Mouse (Mus musculus): Measurements from ENCODE around the gene Arid1b. TPM values are rescaled to one million over a fixed set of nuclear protein-coding genes. Genes with fewer than 3 reads are reported as not detected.

Arid1b gene
- polyA plus RNA-seq, 1 experiment from 2014 or later, result 8.7 TPM

GRCm38 (mm10) chr17:5265615-5266014 is 271.5 kb downstream of the Arid1b start:
- peaks cover 4 to 6% of the 10 kb centered on the region in 2 experiments; a peak in 3 of 4 replicates for H3K4me1 ChIP-seq (ENCODE audit: control insufficient read depth in 2 of 2, insufficient read depth in 2 of 2, low read length in 2 of 2)
- no peak overlapping the region for H3K4me2 ChIP-seq (ENCODE audit: low read length)
- ATAC-seq (ENCODE audit: insufficient number of reproducible peaks, insufficient read depth, low FRiP score, low read depth), result no peak
- H3K4me3 ChIP-seq (ENCODE audit: control insufficient read depth in 1 of 2, insufficient read depth in 1 of 2, low read depth in 1 of 2, low read length in 2 of 2), result no peak overlapping the region
- H3K9me3 ChIP-seq (ENCODE audit: control insufficient read depth, low read length), result no peaks in the 10 kb centered on the region
- 87% methylated on average over 6 of the region's 6 CpGs for WGBS
- no peaks in the 10 kb centered on the region for H3K27me3 ChIP-seq (ENCODE audit: control insufficient read depth, insufficient read depth, low read length)
- no peak overlapping the region for H3K9ac ChIP-seq (ENCODE audit: low read length)
- H3K27ac ChIP-seq (replicated peaks in 1 of 2; ENCODE audit: control insufficient read depth in 1 of 2, insufficient read depth in 1 of 2, low read depth in 2 of 2, low read length in 2 of 2), result no peak overlapping the region
- peaks cover 17% of the 10 kb centered on the region for H3K36me3 ChIP-seq (ENCODE audit: control insufficient read depth, insufficient read depth, low read length)

- WGBS, result 92% methylated on average over 6 of the region's 6 CpGs
- H3K27ac ChIP-seq (replicated peaks in 1 of 2; ENCODE audit: control insufficient read depth in 1 of 2, insufficient read depth in 1 of 2, low read depth in 2 of 2, low read length in 2 of 2), result no peak overlapping the region
Measured at GRCm38 (mm10) chr17:5267747-5268146, 273.6 kb downstream of the Arid1b start.

GRCm38 (mm10) chr17:5269302-5269701 is 275.2 kb downstream of the Arid1b start:
- peaks cover 14% of the 10 kb centered on the region for H3K36me3 ChIP-seq (ENCODE audit: control insufficient read depth, insufficient read depth, low read length)
- WGBS, result 91% methylated on average over 10 of the region's 10 CpGs
- no peak overlapping the region for H3K9ac ChIP-seq (ENCODE audit: low read length)
- no peaks in the 10 kb centered on the region for H3K4me1 ChIP-seq (ENCODE audit: control insufficient read depth in 2 of 2, insufficient read depth in 2 of 2, low read length in 2 of 2)
- no peaks in the 10 kb centered on the region for H3K9me3 ChIP-seq (ENCODE audit: control insufficient read depth, low read length)
- no peak overlapping the region for H3K4me3 ChIP-seq (ENCODE audit: control insufficient read depth in 1 of 2, insufficient read depth in 1 of 2, low read depth in 1 of 2, low read length in 2 of 2)
- no peak overlapping the region for H3K27ac ChIP-seq (replicated peaks in 1 of 2; ENCODE audit: control insufficient read depth in 1 of 2, insufficient read depth in 1 of 2, low read depth in 2 of 2, low read length in 2 of 2)
- no peak overlapping the region for H3K4me2 ChIP-seq (ENCODE audit: low read length)
- ATAC-seq (ENCODE audit: insufficient number of reproducible peaks, insufficient read depth, low FRiP score, low read depth), result no peak
- H3K27me3 ChIP-seq (ENCODE audit: control insufficient read depth, insufficient read depth, low read length), result no peaks in the 10 kb centered on the region

More at GRCm38 (mm10) chr17:5267747-5268146, 273.6 kb downstream of the Arid1b start:
- no peaks in the 10 kb centered on the region for H3K9me3 ChIP-seq (ENCODE audit: control insufficient read depth, low read length)
- H3K9ac ChIP-seq (ENCODE audit: low read length), result no peak overlapping the region
- H3K4me3 ChIP-seq (ENCODE audit: control insufficient read depth in 1 of 2, insufficient read depth in 1 of 2, low read depth in 1 of 2, low read length in 2 of 2), result no peak overlapping the region
- no peaks in the 10 kb centered on the region for H3K4me1 ChIP-seq (ENCODE audit: control insufficient read depth in 2 of 2, insufficient read depth in 2 of 2, low read length in 2 of 2)
- H3K36me3 ChIP-seq (ENCODE audit: control insufficient read depth, insufficient read depth, low read length), result peaks cover 20% of the 10 kb centered on the region
- H3K4me2 ChIP-seq (ENCODE audit: low read length), result no peak overlapping the region
- no peak for ATAC-seq (ENCODE audit: insufficient number of reproducible peaks, insufficient read depth, low FRiP score, low read depth)
- no peaks in the 10 kb centered on the region for H3K27me3 ChIP-seq (ENCODE audit: control insufficient read depth, insufficient read depth, low read length)

GRCm38 (mm10) chr17:5269774-5270173 is 275.6 kb downstream of the Arid1b start:
- H3K4me1 ChIP-seq (ENCODE audit: control insufficient read depth in 2 of 2, insufficient read depth in 2 of 2, low read length in 2 of 2), result no peaks in the 10 kb centered on the region
- H3K9ac ChIP-seq (ENCODE audit: low read length), result no peak overlapping the region
- H3K36me3 ChIP-seq (ENCODE audit: control insufficient read depth, insufficient read depth, low read length), result peaks cover 12% of the 10 kb centered on the region
- WGBS, result 89% methylated on average over 16 of the region's 16 CpGs
- no peaks in the 10 kb centered on the region for H3K9me3 ChIP-seq (ENCODE audit: control insufficient read depth, low read length)
- no peak overlapping the region for H3K4me3 ChIP-seq (ENCODE audit: control insufficient read depth in 1 of 2, insufficient read depth in 1 of 2, low read depth in 1 of 2, low read length in 2 of 2)
- H3K27ac ChIP-seq (replicated peaks in 1 of 2; ENCODE audit: control insufficient read depth in 1 of 2, insufficient read depth in 1 of 2, low read depth in 2 of 2, low read length in 2 of 2), result no peak overlapping the region
- no peaks in the 10 kb centered on the region for H3K27me3 ChIP-seq (ENCODE audit: control insufficient read depth, insufficient read depth, low read length)
- H3K4me2 ChIP-seq (ENCODE audit: low read length), result no peak overlapping the region
- ATAC-seq (ENCODE audit: insufficient number of reproducible peaks, insufficient read depth, low FRiP score, low read depth), result no peak

DNA sequence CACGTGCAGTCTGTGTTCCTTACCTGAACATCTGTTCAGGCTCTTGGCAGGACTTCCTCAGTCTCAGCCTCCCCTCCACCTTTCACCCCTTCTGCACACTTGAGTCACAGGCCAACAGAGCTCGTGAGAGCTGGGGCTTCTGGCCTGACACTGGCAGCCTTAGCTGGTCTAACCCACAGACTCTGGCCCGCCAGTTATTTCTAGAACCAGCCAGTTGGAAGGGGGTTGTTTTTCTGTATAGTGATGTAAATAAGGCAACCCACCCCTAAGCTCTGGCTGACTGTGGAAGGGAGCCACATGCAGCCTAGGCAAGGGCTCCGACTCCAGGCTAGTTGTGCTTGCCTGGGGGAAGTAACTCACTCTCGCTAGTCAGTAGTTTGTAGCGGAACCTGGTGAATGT is 276.7 kb downstream of the Arid1b start:
- H3K9ac ChIP-seq (ENCODE audit: low read length), result no peak overlapping the region
- H3K4me2 ChIP-seq (ENCODE audit: low read length), result no peak overlapping the region
- no peak for ATAC-seq (ENCODE audit: insufficient number of reproducible peaks, insufficient read depth, low FRiP score, low read depth)
- no peaks in the 10 kb centered on the region for H3K9me3 ChIP-seq (ENCODE audit: control insufficient read depth, low read length)
- no peaks in the 10 kb centered on the region for H3K4me1 ChIP-seq (ENCODE audit: control insufficient read depth in 2 of 2, insufficient read depth in 2 of 2, low read length in 2 of 2)
- no peak overlapping the region for H3K4me3 ChIP-seq (ENCODE audit: control insufficient read depth in 1 of 2, insufficient read depth in 1 of 2, low read depth in 1 of 2, low read length in 2 of 2)
- H3K27me3 ChIP-seq (ENCODE audit: control insufficient read depth, insufficient read depth, low read length), result no peaks in the 10 kb centered on the region
- peaks cover 10% of the 10 kb centered on the region for H3K36me3 ChIP-seq (ENCODE audit: control insufficient read depth, insufficient read depth, low read length)
- no peak overlapping the region for H3K27ac ChIP-seq (replicated peaks in 1 of 2; ENCODE audit: control insufficient read depth in 1 of 2, insufficient read depth in 1 of 2, low read depth in 2 of 2, low read length in 2 of 2)
- 75% methylated on average over 6 of the region's 6 CpGs for WGBS

- no peak overlapping the region for H3K4me2 ChIP-seq (ENCODE audit: low read length)
- no peak overlapping the region for H3K4me3 ChIP-seq (ENCODE audit: control insufficient read depth in 1 of 2, insufficient read depth in 1 of 2, low read depth in 1 of 2, low read length in 2 of 2)
- H3K36me3 ChIP-seq (ENCODE audit: control insufficient read depth, insufficient read depth, low read length), result peaks cover 7% of the 10 kb centered on the region; the same call in 1 of the 2 replicates
- no peak for ATAC-seq (ENCODE audit: insufficient number of reproducible peaks, insufficient read depth, low FRiP score, low read depth)
- H3K27ac ChIP-seq (replicated peaks in 1 of 2; ENCODE audit: control insufficient read depth in 1 of 2, insufficient read depth in 1 of 2, low read depth in 2 of 2, low read length in 2 of 2), result no peak overlapping the region
- H3K9me3 ChIP-seq (ENCODE audit: control insufficient read depth, low read length), result no peaks in the 10 kb centered on the region
- no peak overlapping the region for H3K9ac ChIP-seq (ENCODE audit: low read length)
- no peaks in the 10 kb centered on the region for H3K27me3 ChIP-seq (ENCODE audit: control insufficient read depth, insufficient read depth, low read length)
- peaks cover 10 to 15% of the 10 kb centered on the region in 2 experiments for H3K4me1 ChIP-seq (ENCODE audit: control insufficient read depth in 2 of 2, insufficient read depth in 2 of 2, low read length in 2 of 2)
- WGBS, result 88% methylated on average over 3 of the region's 3 CpGs
Measured at GRCm38 (mm10) chr17:5273118-5273517, 279.0 kb downstream of the Arid1b start.

- Histone ChIP-seq H3K9ac (ENCODE audit: low read length) (no peak overlapping the region), H3K27me3 (ENCODE audit: control insufficient read depth, insufficient read depth, low read length) (no peaks in the 10 kb centered on the region), H3K4me2 (ENCODE audit: low read length) (no peak overlapping the region), H3K4me1 (ENCODE audit: control insufficient read depth in 2 of 2, insufficient read depth in 2 of 2, low read length in 2 of 2) (peaks cover 10 to 15% of the 10 kb centered on the region in 2 experiments), H3K27ac (replicated peaks in 1 of 2; ENCODE audit: control insufficient read depth in 1 of 2, insufficient read depth in 1 of 2, low read depth in 2 of 2, low read length in 2 of 2) (no peak overlapping the region), H3K36me3 (ENCODE audit: control insufficient read depth, insufficient read depth, low read length) (0 out of 2 replicates have a peak, but pooled peaks cover 3% of the 10 kb centered on the region), H3K9me3 (ENCODE audit: control insufficient read depth, low read length) (no peaks in the 10 kb centered on the region), H3K4me3 (ENCODE audit: control insufficient read depth in 1 of 2, insufficient read depth in 1 of 2, low read depth in 1 of 2, low read length in 2 of 2) (no peak overlapping the region)
- WGBS, result 61% methylated on average over 3 of the region's 3 CpGs
- ATAC-seq (ENCODE audit: insufficient number of reproducible peaks, insufficient read depth, low FRiP score, low read depth), result no peak
Measured at GRCm38 (mm10) chr17:5273685-5274084, 279.6 kb downstream of the Arid1b start.

- no peak for ATAC-seq (ENCODE audit: insufficient number of reproducible peaks, insufficient read depth, low FRiP score, low read depth)
- Histone ChIP-seq H3K4me2 (ENCODE audit: low read length) (no peak overlapping the region), H3K27ac (replicated peaks in 1 of 2; ENCODE audit: control insufficient read depth in 1 of 2, insufficient read depth in 1 of 2, low read depth in 2 of 2, low read length in 2 of 2) (no peak overlapping the region), H3K36me3 (ENCODE audit: control insufficient read depth, insufficient read depth, low read length) (peaks cover 9% of the 10 kb centered on the region; the same call in 1 of the 2 replicates), H3K4me1 (ENCODE audit: control insufficient read depth in 2 of 2, insufficient read depth in 2 of 2, low read length in 2 of 2) (peaks cover 10 to 15% of the 10 kb centered on the region in 2 experiments), H3K27me3 (ENCODE audit: control insufficient read depth, insufficient read depth, low read length) (no peaks in the 10 kb centered on the region), H3K9me3 (ENCODE audit: control insufficient read depth, low read length) (no peaks in the 10 kb centered on the region), H3K9ac (ENCODE audit: low read length) (no peak overlapping the region), H3K4me3 (ENCODE audit: control insufficient read depth in 1 of 2, insufficient read depth in 1 of 2, low read depth in 1 of 2, low read length in 2 of 2) (no peak overlapping the region)
- 86% methylated on average over 3 of the region's 3 CpGs for WGBS
Measured at GRCm38 (mm10) chr17:5274429-5274828, 280.3 kb downstream of the Arid1b start.

Measured in heart, embryonic 14.5 days (tissue).